ENCODE assay signal across 18 mouse cellular contexts in the genomic region with DNA sequence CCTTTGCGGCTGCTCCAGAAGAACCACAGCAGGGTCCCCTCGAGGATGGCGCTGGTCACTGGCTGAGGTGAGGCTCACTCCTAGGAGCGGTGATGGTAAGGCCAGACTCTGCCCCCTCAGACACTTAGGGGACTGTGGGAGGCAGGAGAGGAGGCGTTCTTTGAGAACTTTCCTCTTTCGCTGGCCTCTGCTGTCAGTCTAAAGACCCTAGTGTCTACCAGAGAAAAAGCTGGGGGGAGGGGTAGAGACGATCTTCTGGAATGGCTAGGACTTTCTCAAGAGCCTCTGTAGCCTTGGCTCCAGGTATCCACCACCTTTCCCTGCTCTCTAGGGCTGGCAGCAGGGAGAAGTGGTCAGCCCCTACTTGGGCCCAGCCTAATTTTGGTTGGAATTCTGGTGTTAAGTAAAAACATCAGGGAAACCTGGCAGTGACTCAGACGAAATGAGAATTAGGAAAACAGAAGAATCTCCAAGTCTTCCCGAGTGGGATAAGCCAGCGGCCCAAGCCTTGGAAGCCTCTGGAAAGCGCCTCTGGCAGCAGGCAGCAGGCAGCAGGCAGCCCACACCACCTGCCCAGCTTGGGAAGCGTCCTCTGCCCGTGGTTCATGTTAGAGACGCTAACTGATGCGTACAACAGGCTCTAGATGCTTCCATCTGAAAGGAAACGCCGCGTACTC. TPM values are rescaled to one million over a fixed set of nuclear protein-coding genes. Genes with fewer than 3 reads are reported as not detected.
DNase-seq lines count a peak whose midpoint lies in the region; ATAC-seq lines count a peak whose summit lies in the region.
"Had no signal": no experiment of that assay in that cellular context is flagged by ENCODE, and none has a peak within 500 bp of the region (broad histone marks: within the 10 kb centered on the region; RNA-seq: fewer than 3 reads in every experiment).

No protein-coding gene starts in this region.

- WGBS in hindbrain, embryonic 10.5 days = 79% methylated on average over 18 of the region's 18 CpGs
- WGBS in hindbrain, embryonic 12.5 days = 79% methylated on average over 18 of the region's 18 CpGs
- WGBS in embryonic facial prominence, embryonic 14.5 days = 52% methylated on average over 18 of the region's 18 CpGs

- peak overlapping the region; percentile 45; the same call in 1 of the 2 replicates for H3K27ac ChIP-seq in hindbrain, embryonic 10.5 days
- H3K27ac ChIP-seq in hindbrain, embryonic 12.5 days = no peak overlapping the region
- H3K27ac ChIP-seq in embryonic facial prominence, embryonic 14.5 days (replicated peaks; ENCODE audit: low read depth, low read length) = peak overlapping the region; percentile 87
- H3K27ac ChIP-seq: forebrain, embryonic 12.5 days; hindbrain, embryonic 14.5 days had no signal

- no peak for ATAC-seq in hindbrain, embryonic 12.5 days (ENCODE audit: low FRiP score)
- ATAC-seq in embryonic facial prominence, embryonic 14.5 days (ENCODE audit: low read depth) = peak; percentile 41; the same call in 1 of the 2 replicates
- ATAC-seq: midbrain, embryonic 16.5 days had no signal

- H3K4me1 ChIP-seq in hindbrain, embryonic 10.5 days (replicated peaks) = peaks cover 14% of the 10 kb centered on the region; the same call in 1 of the 2 replicates
- no peaks in the 10 kb centered on the region for H3K4me1 ChIP-seq in hindbrain, embryonic 12.5 days
- H3K4me1 ChIP-seq in embryonic facial prominence, embryonic 14.5 days (ENCODE audit: control insufficient read depth, insufficient read depth, low read length) = peaks cover 21% of the 10 kb centered on the region
- H3K4me1 ChIP-seq: forebrain, embryonic 12.5 days had no signal

- 0 out of 2 replicates have a peak, but pooled peaks cover 3% of the 10 kb centered on the region for H3K36me3 ChIP-seq in hindbrain, embryonic 10.5 days
- H3K36me3 ChIP-seq in hindbrain, embryonic 12.5 days = no peaks in the 10 kb centered on the region
- H3K36me3 ChIP-seq in embryonic facial prominence, embryonic 14.5 days (ENCODE audit: control insufficient read depth, insufficient read depth, low read length) = no peaks in the 10 kb centered on the region
- H3K36me3 ChIP-seq: forebrain, embryonic 12.5 days had no signal

- no peak overlapping the region for H3K4me2 ChIP-seq in hindbrain, embryonic 12.5 days (replicated peaks)
- H3K4me2 ChIP-seq in embryonic facial prominence, embryonic 14.5 days (ENCODE audit: low read depth, low read length) = no peak overlapping the region
- H3K4me2 ChIP-seq: forebrain, embryonic 12.5 days; hindbrain, embryonic 14.5 days had no signal

- no peak overlapping the region for H3K9ac ChIP-seq in hindbrain, embryonic 12.5 days
- H3K9ac ChIP-seq in embryonic facial prominence, embryonic 14.5 days (ENCODE audit: low read depth, low read length) = no peak overlapping the region
- H3K9ac ChIP-seq: forebrain, embryonic 12.5 days; hindbrain, embryonic 14.5 days had no signal

- H3K27me3 ChIP-seq in hindbrain, embryonic 10.5 days (ENCODE audit: insufficient read depth, poor library complexity, severe bottlenecking) = no peaks in the 10 kb centered on the region
- H3K27me3 ChIP-seq in hindbrain, embryonic 12.5 days = no peaks in the 10 kb centered on the region
- H3K27me3 ChIP-seq in embryonic facial prominence, embryonic 14.5 days (replicated peaks; ENCODE audit: control insufficient read depth, insufficient read depth, low read length) = no peaks in the 10 kb centered on the region

- peaks cover 27% of the 10 kb centered on the region for H3K9me3 ChIP-seq in hindbrain, embryonic 10.5 days
- H3K9me3 ChIP-seq in hindbrain, embryonic 12.5 days (replicated peaks) = peaks cover 22% of the 10 kb centered on the region
- peaks cover 17% of the 10 kb centered on the region; the same call in 1 of the 2 replicates for H3K9me3 ChIP-seq in embryonic facial prominence, embryonic 14.5 days (ENCODE audit: control insufficient read depth, low read length)

- DNase-seq in hindbrain, embryonic 10.5 days (ENCODE audit: low spot score) = no peak
- peak; percentile 85 for DNase-seq in embryonic facial prominence, embryonic 14.5 days (ENCODE audit: low spot score)
- DNase-seq in gastrocnemius, postnatal 25 days = peak; percentile 71
- DNase-seq in cerebellum, postnatal 4 days (ENCODE audit: low spot score in 2 of 2) = no peak
- no peak for DNase-seq in layer of hippocampus, adult 18-20 months (ENCODE audit: low spot score in 2 of 2)
- DNase-seq in adrenal gland, adult (ENCODE audit: inconsistent age in 2 of 2, low spot score in 1 of 2) = no peak
- DNase-seq: adrenal gland, adult 8-10 months; cerebellum, adult 8-10 months; kidney, adult 9 months; kidney, postnatal 4 days; lung, adult 18-20 months; lung, postnatal 14 days; right cerebral cortex, postnatal 25 days; thymus, adult 2 months had no signal

- H3K4me3 ChIP-seq in hindbrain, embryonic 10.5 days = no peak overlapping the region
- no peak overlapping the region for H3K4me3 ChIP-seq in hindbrain, embryonic 12.5 days
- no peak overlapping the region for H3K4me3 ChIP-seq in embryonic facial prominence, embryonic 14.5 days (ENCODE audit: low read depth, low read length)
- H3K4me3 ChIP-seq: forebrain, embryonic 12.5 days had no signal

RNA-seq across cellular contexts. Expression of a gene that starts 50.9 kb away (rescaled TPM):
- 19.4 and 19.9 TPM in 2 replicates for polyA plus RNA-seq in hindbrain, embryonic 10.5 days (2016; fragmentation: Nextera tagmentation; extraction: Ambion mirVana)
- polyA plus RNA-seq in hindbrain, embryonic 12.5 days (2016; fragmentation: Nextera tagmentation; extraction: Ambion mirVana) = 29.7 and 32.1 TPM in 2 replicates
- 30.0 and 31.1 TPM in 2 replicates for polyA plus RNA-seq in embryonic facial prominence, embryonic 14.5 days (2014; fragmentation: Nextera tagmentation; extraction: Ambion mirVana)
- total RNA-seq in gastrocnemius, postnatal 25 days (2021) = 10 to 100 TPM; 29.0 to 30.2 TPM
- total RNA-seq in layer of hippocampus, adult 18-20 months (2021) = 10 to 100 TPM; 82.7 to 83.8 TPM

Comparison
In these comparisons a context has a peak if more than half of its experiments do, and no peak if none do; other contexts are left out.
1. DNase-seq: peak in embryonic facial prominence, embryonic 14.5 days (single experiment) and gastrocnemius, postnatal 25 days (single experiment); none in hindbrain, embryonic 10.5 days (single experiment), cerebellum, postnatal 4 days (0 of 2), layer of hippocampus, adult 18-20 months (0 of 2) and adrenal gland, adult (0 of 2).